Mouse (Mus musculus) WW6 (cell line): ENCODE results near the gene Robo1.

Source experiments
- DNase-seq: peaks from one replicate; pipeline ENCODE4 v3.0.0-alpha.2; 2013; ENCODE audit warnings: low read depth, low spot score

Robo1 gene

DNA sequence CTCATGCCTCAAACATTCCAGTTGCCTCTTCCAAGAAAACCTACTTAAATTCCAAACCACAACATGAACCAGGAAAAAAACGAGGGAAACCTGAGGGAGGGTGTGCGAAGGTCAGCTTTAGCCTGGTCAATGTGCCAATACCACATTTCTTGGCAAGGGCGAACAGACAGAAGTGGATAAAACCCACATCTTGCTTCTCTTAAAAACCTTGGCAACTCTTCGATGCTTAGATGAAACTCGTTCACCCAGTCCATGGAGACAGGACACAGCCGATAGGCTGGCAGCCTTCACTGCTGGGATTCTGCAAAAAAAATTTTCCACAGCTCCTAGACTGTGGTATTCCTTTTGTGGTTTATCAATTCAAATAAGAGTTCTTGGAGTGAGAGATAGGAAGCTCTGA lies 690.6 kb downstream of the Robo1 start:
- no peak for DNase-seq

DNA sequence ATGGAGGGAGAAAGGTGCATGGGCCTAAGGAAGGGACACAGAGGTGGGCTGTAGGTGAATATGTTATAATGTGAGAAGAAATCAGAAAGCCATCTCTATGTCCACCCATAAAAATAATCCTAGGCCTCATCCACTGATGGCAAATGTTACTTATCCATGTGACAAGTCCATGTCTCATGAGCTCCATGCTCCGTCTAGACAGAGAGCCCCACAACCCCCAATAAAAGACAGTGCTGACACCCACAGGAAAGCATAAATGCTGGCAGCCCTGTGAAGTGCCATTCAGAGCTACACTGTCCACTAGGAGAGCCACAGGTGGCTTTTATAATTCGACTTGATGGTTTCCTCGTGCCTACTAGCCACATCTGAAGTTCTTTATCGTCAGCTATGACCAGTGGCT lies 694.6 kb downstream of the Robo1 start:
- no peak for DNase-seq

DNA sequence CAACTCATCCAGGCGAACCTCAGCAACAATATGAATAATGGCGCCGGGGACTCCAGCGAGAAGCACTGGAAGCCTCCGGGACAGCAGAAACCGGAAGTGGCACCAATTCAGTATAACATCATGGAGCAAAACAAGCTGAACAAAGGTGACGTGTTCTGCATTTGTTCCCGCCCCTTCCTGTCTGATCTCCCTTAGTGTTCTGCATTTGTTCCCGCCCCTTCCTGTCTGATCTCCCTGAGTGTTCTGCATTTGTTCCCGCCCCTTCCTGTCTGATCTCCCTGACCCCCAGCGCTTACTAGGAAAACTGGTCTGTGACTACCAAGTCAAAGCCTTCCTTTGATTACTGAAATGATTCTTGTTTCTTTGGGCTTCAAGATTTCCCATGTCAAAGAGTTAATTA lies 696.5 kb downstream of the Robo1 start:
- DNase-seq, result no peak

DNA sequence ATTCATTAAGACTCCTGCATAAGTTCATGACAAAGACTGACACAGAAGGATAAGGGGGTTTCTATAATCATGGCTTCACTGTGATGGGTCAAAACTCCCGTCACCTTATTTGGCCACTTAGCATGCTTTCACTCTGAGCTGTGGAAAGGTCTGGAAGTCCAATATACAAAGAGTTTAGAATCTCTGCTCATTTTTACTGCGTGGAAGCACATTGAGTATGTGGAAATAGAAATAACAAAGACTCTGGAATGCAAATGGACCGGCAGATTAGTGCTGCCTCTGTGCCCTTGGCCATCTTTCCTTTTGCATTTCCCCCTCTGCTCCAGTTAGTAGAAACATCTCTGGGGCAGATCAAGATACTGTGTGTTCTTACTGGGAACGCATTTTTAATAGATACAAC lies 697.7 kb downstream of the Robo1 start:
- no peak for DNase-seq

DNA sequence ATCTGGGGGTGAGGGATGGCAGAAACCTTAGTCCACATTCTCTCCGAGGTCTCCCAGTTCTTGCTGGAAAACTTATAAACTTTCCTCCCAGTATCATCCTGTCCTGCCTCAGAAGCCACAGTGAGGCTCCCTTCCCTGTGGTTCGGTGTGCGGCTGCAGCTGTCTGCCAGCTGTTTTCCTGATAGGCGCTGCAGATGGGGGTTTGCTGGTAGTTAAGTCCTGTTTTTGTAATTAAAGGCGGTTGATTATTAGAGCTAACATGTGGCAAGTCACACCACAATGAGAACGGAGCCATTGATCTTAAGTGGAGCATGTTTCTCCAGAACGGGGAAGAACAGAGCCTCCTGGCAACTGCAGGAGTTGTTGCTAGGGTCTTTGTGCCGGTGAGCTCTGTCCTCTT lies 699.3 kb downstream of the Robo1 start:
- no peak for DNase-seq

DNA sequence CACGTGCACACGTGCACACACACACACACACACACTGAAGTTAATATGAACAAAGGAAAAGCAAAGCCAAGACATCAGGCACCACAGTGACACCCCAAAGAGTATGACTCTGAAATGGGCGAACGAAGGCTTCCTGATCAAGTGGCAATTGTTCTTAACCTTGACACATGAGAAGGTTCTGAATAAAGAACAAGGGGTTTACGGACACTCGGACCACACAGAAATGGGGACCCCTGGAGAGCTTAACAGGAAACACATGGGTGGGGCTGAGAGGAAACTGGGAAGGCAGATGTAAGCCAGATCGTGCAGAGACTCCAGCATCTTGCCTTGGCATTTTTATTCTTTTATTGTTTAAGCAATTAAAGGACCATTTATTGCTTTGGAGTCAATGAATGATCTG lies 703.2 kb downstream of the Robo1 start:
- no peak for DNase-seq

DNA sequence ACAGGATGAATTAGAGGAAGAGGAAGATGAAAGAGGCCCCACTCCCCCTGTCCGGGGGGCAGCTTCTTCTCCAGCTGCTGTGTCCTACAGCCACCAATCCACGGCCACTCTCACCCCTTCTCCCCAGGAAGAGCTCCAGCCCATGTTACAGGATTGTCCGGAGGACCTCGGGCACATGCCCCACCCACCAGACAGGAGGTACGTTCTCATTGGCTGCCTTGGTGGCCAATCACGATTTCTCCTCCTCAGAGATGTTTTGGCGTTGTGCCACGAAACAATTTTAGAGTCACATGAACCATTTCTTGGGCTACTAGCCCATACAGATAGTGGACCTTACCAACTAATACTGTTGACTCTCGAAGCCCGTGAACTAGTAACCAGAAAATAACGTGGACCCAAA lies 704.8 kb downstream of the Robo1 start:
- no peak for DNase-seq

DNA sequence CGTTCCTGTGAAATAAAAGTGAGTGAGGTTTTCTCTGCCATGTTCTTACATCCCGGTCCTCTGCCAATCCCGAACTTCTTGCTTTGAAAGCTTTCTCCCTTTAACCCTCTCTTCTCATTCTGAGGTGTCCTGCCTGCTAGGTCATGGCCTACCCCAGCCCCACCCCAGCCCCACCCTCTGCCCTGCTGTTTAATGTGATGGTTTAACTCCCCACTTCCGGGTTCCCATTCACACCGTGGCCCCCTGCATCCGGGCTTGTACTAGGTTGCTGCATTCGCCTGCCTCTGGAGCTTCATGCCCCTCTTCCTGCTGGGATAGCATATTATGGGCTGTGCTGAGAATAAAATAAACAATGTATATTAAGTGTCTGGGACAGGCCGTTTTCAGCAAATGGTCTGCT lies 706.4 kb downstream of the Robo1 start:
- no peak for DNase-seq

DNA sequence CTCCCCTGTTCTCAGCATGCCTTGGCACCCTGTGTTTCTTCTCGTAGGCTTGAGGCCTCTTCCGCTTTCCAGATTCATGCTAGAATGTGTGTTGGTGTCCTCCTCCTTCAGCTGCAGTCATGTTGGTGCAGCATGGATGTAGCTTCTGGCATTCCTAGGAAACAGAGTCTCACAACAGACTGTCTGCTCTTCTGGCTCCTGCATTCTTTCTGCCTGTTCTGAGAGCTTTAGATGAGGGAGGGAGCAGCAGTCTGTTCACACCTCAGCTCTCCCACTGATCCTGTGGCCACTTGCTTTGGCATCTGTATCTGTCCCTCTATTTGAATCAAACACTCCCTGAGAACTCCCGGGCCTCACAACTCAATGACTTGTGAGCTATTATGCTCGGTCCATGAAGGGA lies 707.9 kb downstream of the Robo1 start:
- no peak for DNase-seq

DNA sequence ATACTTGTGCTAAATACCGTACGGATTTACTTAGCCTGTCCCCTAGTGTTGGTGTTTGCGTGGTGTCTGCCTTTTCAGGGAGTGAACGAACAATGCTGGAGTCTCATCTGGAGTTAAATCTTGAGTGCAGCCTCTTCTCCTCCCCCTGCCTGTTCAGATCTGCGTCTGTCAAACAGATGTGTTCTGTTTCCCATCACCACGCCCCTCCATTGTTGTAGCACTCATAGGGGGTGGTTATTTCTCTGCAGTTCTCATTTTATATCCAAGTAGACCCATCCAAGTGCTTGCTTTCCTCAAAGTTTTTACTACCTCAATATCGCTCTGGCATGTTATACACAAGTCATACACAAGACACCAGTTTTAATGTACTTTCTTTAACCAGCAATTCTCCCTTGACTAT lies 708.7 kb downstream of the Robo1 start:
- no peak for DNase-seq

DNA sequence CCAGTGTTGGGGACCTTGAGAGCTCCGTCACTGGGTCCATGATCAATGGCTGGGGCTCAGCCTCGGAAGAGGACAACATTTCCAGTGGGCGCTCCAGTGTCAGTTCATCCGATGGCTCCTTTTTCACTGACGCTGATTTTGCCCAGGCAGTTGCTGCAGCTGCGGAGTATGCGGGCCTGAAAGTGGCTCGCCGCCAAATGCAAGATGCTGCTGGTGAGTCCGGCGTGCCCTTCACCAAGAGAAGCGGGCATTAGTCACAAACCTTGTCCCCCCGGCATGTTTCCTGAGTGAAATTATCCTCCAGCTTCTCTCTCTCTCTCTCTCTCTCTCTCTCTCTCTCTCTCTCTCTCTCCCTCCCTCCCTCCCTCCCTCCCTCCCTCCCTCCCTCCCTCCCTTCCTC lies 716.2 kb downstream of the Robo1 start:
- no peak for DNase-seq

DNA sequence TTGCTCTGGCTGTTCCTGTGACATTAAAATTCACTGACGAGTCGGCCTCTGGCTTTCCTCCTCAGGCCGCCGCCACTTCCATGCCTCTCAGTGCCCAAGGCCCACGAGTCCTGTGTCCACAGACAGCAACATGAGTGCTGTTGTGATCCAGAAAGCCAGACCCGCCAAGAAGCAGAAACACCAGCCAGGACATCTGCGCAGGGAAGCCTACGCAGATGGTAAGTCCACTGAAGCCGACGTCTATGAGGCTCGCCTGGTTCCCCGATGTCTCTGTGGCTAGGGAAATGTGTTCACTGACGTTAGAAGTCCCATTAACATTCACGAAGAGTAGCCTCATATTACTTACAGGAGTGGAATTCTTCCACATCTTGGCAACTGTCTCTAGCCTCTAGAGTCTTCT lies 719.6 kb downstream of the Robo1 start:
- DNase-seq, result no peak

DNA sequence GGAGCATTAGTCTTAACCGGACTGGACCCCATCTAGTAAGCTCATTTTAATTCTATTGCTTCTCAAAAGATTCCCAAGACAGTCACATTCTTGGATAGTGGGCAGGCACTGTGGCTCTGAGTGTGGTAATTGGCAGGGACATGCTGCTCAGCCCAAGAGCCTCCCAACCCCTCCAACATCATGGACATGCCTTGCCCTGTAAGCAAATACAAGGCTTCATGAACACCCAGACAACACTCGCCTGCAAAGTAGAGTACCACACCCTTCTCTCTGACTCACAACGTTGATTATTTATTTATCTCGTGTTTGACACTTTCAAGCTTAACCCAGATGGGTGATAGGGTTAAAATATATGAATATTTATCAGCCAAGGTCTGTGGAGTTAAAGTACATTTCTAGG lies 722.9 kb downstream of the Robo1 start:
- no peak for DNase-seq

DNA sequence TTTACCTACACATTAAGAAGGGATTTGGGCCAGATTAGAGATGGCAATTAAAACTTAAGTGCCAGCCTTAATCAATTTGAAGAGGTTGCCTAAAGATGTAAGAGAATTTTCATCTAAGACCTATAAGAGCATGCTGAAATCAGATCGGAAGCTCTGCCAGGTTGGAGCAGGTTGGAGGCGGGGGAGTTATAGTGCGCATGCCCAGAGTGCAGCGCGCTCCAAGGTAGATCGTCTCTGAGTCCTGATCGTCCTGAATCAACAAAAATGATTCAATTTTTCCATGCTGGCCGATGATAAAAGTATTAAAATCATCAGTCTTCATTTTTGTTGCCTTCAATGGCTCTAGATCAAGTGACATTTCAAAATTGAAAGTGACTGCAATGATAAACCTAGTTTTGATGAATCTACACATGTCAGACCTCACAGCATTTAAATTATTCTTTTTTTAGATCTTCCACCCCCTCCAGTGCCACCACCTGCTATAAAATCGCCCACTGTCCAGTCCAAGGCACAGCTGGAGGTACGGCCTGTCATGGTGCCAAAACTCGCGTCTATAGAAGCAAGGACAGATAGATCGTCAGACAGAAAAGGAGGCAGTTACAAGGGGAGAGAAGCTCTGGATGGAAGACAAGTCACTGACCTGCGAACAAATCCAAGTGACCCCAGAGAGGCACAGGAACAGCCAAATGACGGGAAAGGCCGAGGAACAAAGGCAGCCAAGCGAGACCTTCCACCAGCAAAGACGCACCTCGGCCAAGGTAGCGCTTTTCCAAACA lies 727.3 kb downstream of the Robo1 start:
- no peak for DNase-seq

DNA sequence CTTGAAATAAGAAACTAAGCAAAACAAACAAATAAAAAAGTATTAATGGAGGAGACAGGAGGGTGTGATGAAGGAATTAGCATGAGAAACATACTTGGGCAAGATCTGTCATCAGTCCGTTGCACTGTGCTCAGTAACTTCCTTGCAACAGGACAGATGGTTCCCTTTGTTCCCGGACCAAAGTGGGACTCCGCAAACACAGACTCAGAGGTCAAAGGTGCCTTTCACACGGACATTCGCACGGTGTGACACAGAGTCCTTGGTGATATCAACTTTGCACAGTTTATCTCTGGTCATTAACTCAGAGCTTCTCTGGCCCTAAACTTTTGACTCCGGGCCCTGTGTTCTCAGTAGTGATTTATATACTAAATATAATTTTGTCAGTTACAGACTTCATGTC lies 730.4 kb downstream of the Robo1 start:
- no peak for DNase-seq

DNA sequence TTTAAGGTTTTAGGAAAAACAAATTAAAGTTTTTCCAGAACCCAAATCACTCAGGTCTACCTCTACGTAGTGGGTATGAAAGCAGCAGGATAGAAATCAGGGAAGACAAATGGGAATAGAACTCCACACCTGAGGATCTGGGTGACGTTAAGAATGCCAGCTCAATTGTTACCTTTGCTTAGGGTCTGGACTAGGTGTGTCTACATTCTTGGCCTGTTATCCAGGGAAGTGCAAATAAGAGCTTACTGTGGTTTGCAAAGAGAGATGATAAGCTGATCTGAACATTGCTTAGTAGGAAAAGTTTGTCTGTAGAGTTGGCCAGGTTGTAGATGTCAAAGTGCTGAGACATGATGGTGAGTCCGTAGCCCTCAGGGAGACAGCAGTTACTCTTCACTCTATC lies 754.4 kb downstream of the Robo1 start:
- DNase-seq, result no peak

DNA sequence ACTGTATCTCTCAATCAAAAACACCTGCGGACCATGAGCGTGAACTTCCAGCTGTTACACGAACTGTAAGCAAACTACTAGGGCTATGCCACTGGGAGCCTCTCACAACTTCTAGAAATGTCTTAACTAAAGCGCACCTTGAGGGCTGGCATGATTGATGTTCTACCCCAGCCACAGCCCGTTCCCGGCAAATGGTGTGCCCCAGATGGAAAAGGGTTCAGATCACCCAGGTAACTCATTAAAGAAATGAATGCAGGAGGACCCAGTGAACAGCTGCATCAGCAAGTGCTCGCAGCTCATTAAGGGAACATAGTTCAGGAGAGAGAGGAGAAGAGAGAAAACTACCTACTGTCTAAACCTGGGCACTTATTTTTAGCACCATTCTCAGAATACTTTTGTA lies 759.7 kb downstream of the Robo1 start:
- DNase-seq, result no peak

DNA sequence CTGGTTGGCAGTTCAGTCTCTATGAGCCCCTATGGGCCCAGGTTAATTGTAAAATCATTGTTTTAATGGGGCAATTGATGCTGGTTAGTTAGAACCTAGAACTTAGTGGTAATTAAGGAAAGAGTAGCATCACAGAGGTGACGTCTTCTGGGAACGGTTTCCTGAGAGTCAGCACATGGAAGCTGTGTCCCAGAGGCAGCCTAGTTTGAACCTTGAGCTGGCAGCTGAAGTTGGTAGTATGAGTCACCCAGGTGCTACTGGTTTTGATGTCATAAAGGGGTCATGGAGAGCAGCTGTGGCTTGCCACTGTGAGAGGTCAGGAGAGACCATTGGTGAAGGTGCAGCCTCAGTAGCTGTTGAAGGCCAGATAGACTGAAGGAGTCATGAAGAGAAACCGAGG lies 763.9 kb downstream of the Robo1 start:
- no peak for DNase-seq

DNA sequence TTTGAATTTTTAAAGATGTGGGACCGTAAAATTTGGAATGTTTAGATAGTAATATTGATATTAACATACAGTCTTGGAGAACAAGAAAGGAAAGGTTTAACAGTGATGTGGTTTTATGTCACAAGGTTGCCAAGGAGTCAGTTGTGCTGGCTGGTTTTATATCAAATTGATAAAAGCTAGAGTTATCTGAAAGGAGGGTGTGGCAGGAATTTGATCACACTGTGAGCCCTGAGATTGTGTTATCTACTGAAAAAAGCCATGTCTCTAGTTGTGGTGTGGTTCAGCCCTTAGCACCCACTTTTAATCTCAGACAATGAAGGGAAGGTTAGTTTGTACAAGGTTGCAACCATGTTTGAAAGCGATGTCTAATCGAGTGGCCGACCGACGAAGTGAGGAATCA lies 764.8 kb downstream of the Robo1 start:
- no peak for DNase-seq

DNA sequence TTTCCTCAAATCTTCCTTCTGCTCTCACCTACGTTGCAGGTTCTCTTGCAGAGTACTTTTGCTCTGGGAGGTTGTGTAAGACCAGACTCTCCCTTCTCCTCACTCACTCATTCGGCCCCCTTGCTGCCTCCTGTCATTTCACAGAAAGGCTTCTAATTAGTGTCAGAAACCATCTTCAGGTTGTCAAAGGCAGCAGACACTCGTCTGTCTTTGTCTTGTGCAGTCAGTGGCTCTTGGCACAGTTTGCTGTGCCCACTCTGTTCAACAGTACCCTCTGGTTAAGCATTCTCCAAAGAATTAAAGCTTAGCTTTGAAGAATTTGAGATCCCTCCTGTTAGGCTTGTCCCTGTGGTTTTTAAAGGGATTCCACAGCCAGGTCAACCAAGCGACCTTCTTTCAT lies 774.3 kb downstream of the Robo1 start:
- DNase-seq, result no peak

DNA sequence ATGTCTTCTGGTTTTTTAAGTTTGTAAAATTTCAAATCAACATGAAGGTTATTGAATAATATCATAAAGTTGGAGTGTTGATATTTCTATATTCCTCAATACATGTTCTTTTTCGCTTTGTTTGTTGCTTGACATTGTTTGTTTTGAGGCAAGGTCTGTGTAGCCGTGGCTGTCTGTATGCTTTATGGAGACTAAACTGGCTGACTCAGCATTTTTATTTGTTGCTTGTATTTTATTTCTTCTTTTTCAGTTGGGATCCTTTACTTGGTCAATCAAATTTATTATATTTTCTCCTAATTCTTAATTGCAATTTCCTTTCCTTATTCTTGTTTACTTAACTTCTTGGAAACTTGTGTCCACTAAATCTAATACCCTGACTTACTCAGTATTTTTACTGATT lies 775.0 kb downstream of the Robo1 start:
- no peak for DNase-seq
